Mouse (Mus musculus) stomach, embryonic 15.5 days (tissue): ENCODE measurements around the gene Rtraf. TPM values are rescaled to one million over a fixed set of nuclear protein-coding genes. Genes with fewer than 3 reads are reported as not detected.

Experiments used
- ATAC-seq: fragments of 200-750 bp; cut with Nextera tagmentation; 2 replicates; pipeline ENCODE4 v1.8.0; 2017; ENCODE audit warnings: low read depth, moderate number of reproducible peaks, moderate TSS enrichment; ENCODE audit not compliant: insufficient read depth, low FRiP score
- H3K27ac ChIP-seq: fragments of 300-500 bp; sonication (generic); 2 replicates; pipeline ENCODE4 v1.5.1; 2015; ENCODE audit warnings: mild to moderate bottlenecking, inconsistent platforms
- H3K27me3 ChIP-seq: fragments of 300-500 bp; sonication (generic); replicated peaks from 2 replicates; pipeline ENCODE4 v1.6.1; 2015; ENCODE audit warnings: inconsistent platforms
- H3K36me3 ChIP-seq: fragments of 300-500 bp; sonication (generic); 2 replicates; pipeline ENCODE4 v1.6.1; 2015; ENCODE audit warnings: inconsistent platforms
- H3K4me1 ChIP-seq: fragments of 300-500 bp; sonication (generic); 2 replicates; pipeline ENCODE4 v1.6.1; 2015; ENCODE audit warnings: inconsistent platforms
- H3K4me2 ChIP-seq: fragments of 300-500 bp; sonication (generic); 2 replicates; pipeline ENCODE4 v1.6.1; 2015; ENCODE audit warnings: mild to moderate bottlenecking, inconsistent platforms
- H3K4me3 ChIP-seq: fragments of 300-500 bp; sonication (generic); replicated peaks from 2 replicates; pipeline ENCODE4 v1.5.1; 2015; ENCODE audit warnings: inconsistent platforms
- H3K9ac ChIP-seq: fragments of 300-500 bp; sonication (generic); 2 replicates; pipeline ENCODE4 v1.6.1; 2015; ENCODE audit warnings: inconsistent platforms
- H3K9me3 ChIP-seq: fragments of 300-500 bp; sonication (generic); 2 replicates; pipeline ENCODE4 v1.6.1; 2016; ENCODE audit warnings: inconsistent platforms
- WGBS: fragments of 180-500 bp; shearing (Covaris S2); methylation state at CpG from one replicate; pipeline ENCODE4 v1.1.7; 2015; 5-methylcytosine and 5-hydroxymethylcytosine counted together
- polyA plus RNA-seq: library from polyadenylated mRNA; unstranded; fragments of >200 nt; fragmentation: Nextera tagmentation; extraction: Ambion mirVana; gene quantifications from 2 replicates; pipeline ENCODE4 v1.2.1, GENCODE M21; 2015

The Rtraf gene
- polyA plus RNA-seq, 1 experiment from 2014 or later, result 186 TPM

GRCm38 (mm10) chr14:19825481-19825880, 1.9 kb upstream of the Rtraf start:
- WGBS, result 73% methylated on average over 11 of the region's 11 CpGs

GRCm38 (mm10) chr14:19821686-19822085, 1.9 kb downstream of the Rtraf start:
- H3K9me3 ChIP-seq, result no peaks in the 10 kb centered on the region
- H3K36me3 ChIP-seq, result peaks cover 11% of the 10 kb centered on the region
- H3K4me2 ChIP-seq, result no peak overlapping the region
- H3K4me3 ChIP-seq, result no peak overlapping the region
- no peak overlapping the region for H3K9ac ChIP-seq
- H3K27ac ChIP-seq, result no peak overlapping the region
- ATAC-seq, result no peak
- peaks cover 3% of the 10 kb centered on the region; the same call in 1 of the 2 replicates for H3K4me1 ChIP-seq
- no peaks in the 10 kb centered on the region for H3K27me3 ChIP-seq
- WGBS, result 96% methylated on average over 5 of the region's 5 CpGs

More at GRCm38 (mm10) chr14:19825481-19825880, 1.9 kb upstream of the Rtraf start:
- Histone ChIP-seq H3K9ac (no peak overlapping the region), H3K27ac (no peak overlapping the region), H3K36me3 (peaks cover 11% of the 10 kb centered on the region), H3K4me2 (no peak overlapping the region), H3K27me3 (no peaks in the 10 kb centered on the region), H3K4me1 (peaks cover 3% of the 10 kb centered on the region; the same call in 1 of the 2 replicates), H3K4me3 (no peak overlapping the region), H3K9me3 (no peaks in the 10 kb centered on the region)
- ATAC-seq, result no peak

- no peaks in the 10 kb centered on the region for H3K9me3 ChIP-seq
- H3K27ac ChIP-seq, result no peak overlapping the region
- H3K4me2 ChIP-seq, result no peak overlapping the region
- H3K4me3 ChIP-seq, result no peak overlapping the region
- no peaks in the 10 kb centered on the region for H3K27me3 ChIP-seq
- H3K36me3 ChIP-seq, result peaks cover 33% of the 10 kb centered on the region
- peaks cover 3% of the 10 kb centered on the region; the same call in 1 of the 2 replicates for H3K4me1 ChIP-seq
- WGBS, result 8% methylated on average over 1 of the region's 1 CpGs
- H3K9ac ChIP-seq, result no peak overlapping the region
- ATAC-seq, result no peak
Measured at GRCm38 (mm10) chr14:19817949-19818348, 5.7 kb downstream of the Rtraf start.

- 93% methylated on average over 2 of the region's 2 CpGs for WGBS
- Histone ChIP-seq H3K36me3 (peaks cover 30% of the 10 kb centered on the region), H3K4me2 (no peak overlapping the region), H3K4me1 (no peaks in the 10 kb centered on the region), H3K9ac (no peak overlapping the region), H3K4me3 (no peak overlapping the region), H3K27ac (no peak overlapping the region), H3K9me3 (no peaks in the 10 kb centered on the region), H3K27me3 (no peaks in the 10 kb centered on the region)
- ATAC-seq, result no peak
Measured at GRCm38 (mm10) chr14:19813061-19813460, 10.6 kb downstream of the Rtraf start.

- Histone ChIP-seq H3K27ac (no peak overlapping the region), H3K4me2 (no peak overlapping the region), H3K36me3 (peaks cover 17% of the 10 kb centered on the region), H3K4me3 (no peak overlapping the region), H3K9me3 (no peaks in the 10 kb centered on the region), H3K27me3 (no peaks in the 10 kb centered on the region), H3K9ac (no peak overlapping the region), H3K4me1 (no peaks in the 10 kb centered on the region)
- no peak for ATAC-seq
- WGBS, result 79% methylated on average over 10 of the region's 10 CpGs
Measured at GRCm38 (mm10) chr14:19809934-19810333, 13.7 kb downstream of the Rtraf start.

- H3K9ac ChIP-seq, result no peak overlapping the region
- WGBS, result 86% methylated on average over 2 of the region's 2 CpGs
- no peak overlapping the region for H3K4me3 ChIP-seq
- H3K36me3 ChIP-seq, result peaks cover 8% of the 10 kb centered on the region
- no peak overlapping the region for H3K4me2 ChIP-seq
- no peaks in the 10 kb centered on the region for H3K27me3 ChIP-seq
- no peak for ATAC-seq
- no peaks in the 10 kb centered on the region for H3K9me3 ChIP-seq
- no peaks in the 10 kb centered on the region for H3K4me1 ChIP-seq
- no peak overlapping the region for H3K27ac ChIP-seq
Measured at GRCm38 (mm10) chr14:19807858-19808257, 15.8 kb downstream of the Rtraf start.

GRCm38 (mm10) chr14:19807339-19807738, 16.3 kb downstream of the Rtraf start:
- Histone ChIP-seq H3K9me3 (no peaks in the 10 kb centered on the region), H3K4me2 (no peak overlapping the region), H3K36me3 (peaks cover 7% of the 10 kb centered on the region), H3K4me3 (no peak overlapping the region), H3K9ac (no peak overlapping the region), H3K27ac (no peak overlapping the region), H3K4me1 (no peaks in the 10 kb centered on the region), H3K27me3 (no peaks in the 10 kb centered on the region)
- 86% methylated on average over 3 of the region's 3 CpGs for WGBS
- no peak for ATAC-seq

- Histone ChIP-seq H3K4me3 (no peak overlapping the region), H3K27me3 (no peaks in the 10 kb centered on the region), H3K4me2 (no peak overlapping the region), H3K9ac (no peak overlapping the region), H3K36me3 (no peaks in the 10 kb centered on the region; the same call in 1 of the 2 replicates), H3K27ac (no peak overlapping the region), H3K9me3 (no peaks in the 10 kb centered on the region), H3K4me1 (no peaks in the 10 kb centered on the region)
- ATAC-seq, result 0 out of 2 replicates have a peak, but pooled peaks have one; percentile 50
- whole genome bisulfite sequencing, result 55% methylated on average over 10 of the region's 10 CpGs
Measured at GRCm38 (mm10) chr14:19803623-19804022, 20.0 kb downstream of the Rtraf start.

- Histone ChIP-seq H3K4me3 (no peak overlapping the region), H3K27ac (no peak overlapping the region), H3K4me1 (no peaks in the 10 kb centered on the region), H3K27me3 (no peaks in the 10 kb centered on the region), H3K9me3 (no peaks in the 10 kb centered on the region), H3K36me3 (no peaks in the 10 kb centered on the region; the same call in 1 of the 2 replicates), H3K4me2 (no peak overlapping the region), H3K9ac (no peak overlapping the region)
- 65% methylated on average over 4 of the region's 4 CpGs for WGBS
- no peak for ATAC-seq
Measured at GRCm38 (mm10) chr14:19803222-19803621, 20.4 kb downstream of the Rtraf start.

GRCm38 (mm10) chr14:19801474-19802215, 22.0 kb downstream of the Rtraf start:
- Histone ChIP-seq H3K36me3 (no peaks in the 10 kb centered on the region; the same call in 1 of the 2 replicates), H3K9ac (no peak overlapping the region), H3K4me2 (no peak overlapping the region), H3K4me3 (no peak overlapping the region), H3K4me1 (no peaks in the 10 kb centered on the region), H3K27ac (no peak overlapping the region), H3K9me3 (no peaks in the 10 kb centered on the region), H3K27me3 (no peaks in the 10 kb centered on the region)
- ATAC-seq, result no peak
- 84% methylated on average over 8 of the region's 8 CpGs for WGBS

GRCm38 (mm10) chr14:19800485-19800884, 23.1 kb downstream of the Rtraf start:
- H3K4me2 ChIP-seq, result no peak overlapping the region
- H3K4me1 ChIP-seq, result no peaks in the 10 kb centered on the region
- H3K36me3 ChIP-seq, result no peaks in the 10 kb centered on the region; the same call in 1 of the 2 replicates
- 50% methylated on average over 2 of the region's 2 CpGs for WGBS
- no peaks in the 10 kb centered on the region for H3K9me3 ChIP-seq
- no peak overlapping the region for H3K27ac ChIP-seq
- H3K4me3 ChIP-seq, result no peak overlapping the region
- H3K27me3 ChIP-seq, result no peaks in the 10 kb centered on the region
- H3K9ac ChIP-seq, result no peak overlapping the region
- ATAC-seq, result no peak

GRCm38 (mm10) chr14:19796541-19797304, 26.9 kb downstream of the Rtraf start:
- H3K4me1 ChIP-seq, result no peaks in the 10 kb centered on the region
- no peaks in the 10 kb centered on the region for H3K27me3 ChIP-seq
- H3K9ac ChIP-seq, result no peak overlapping the region
- WGBS, result 72% methylated on average over 18 of the region's 18 CpGs
- H3K4me2 ChIP-seq, result no peak overlapping the region
- H3K27ac ChIP-seq, result no peak overlapping the region
- peaks cover under 1% of the 10 kb centered on the region; the same call in 1 of the 2 replicates for H3K36me3 ChIP-seq
- ATAC-seq, result no peak
- H3K9me3 ChIP-seq, result no peaks in the 10 kb centered on the region
- H3K4me3 ChIP-seq, result no peak overlapping the region
